Mouse (Mus musculus) T-helper 1 cell (primary cell): ENCODE results near the gene Tagap1.
"Not testable (repeated sequence)": the region's sequence is repeated elsewhere in the genome, so short reads cannot be mapped to it uniquely, and the experiment has no call there.

Experiments used
- in situ Hi-C: fragments of 300-600 bp; cut with MboI, MseI; formaldehyde crosslinking; loops from one replicate; pipeline ENCODE4 v1.15.1; 2025; ENCODE audit warnings: high pct_unique_total_duplicates

Gene Tagap1

GRCm38 (mm10) chr17:6960776-6961175 is at the start of gene Tagap1:
Gene Tagap1 (minus strand): TSS chr17:6961156.
- in situ Hi-C loops: loop anchor here (5.0 kb wide), 1 partner anchor 1202 kb away; no protein-coding TSS in a partner anchor

GRCm38 (mm10) chr17:7009901-7010300 is 48.9 kb upstream of the Tagap1 start:
- in situ Hi-C loops: loop anchor here (5.0 kb wide), 1 partner anchor 1107 kb away; no protein-coding TSS in a partner anchor

GRCm38 (mm10) chr17:7009440-7009839 is 48.5 kb upstream of the Tagap1 start:
- in situ Hi-C loops: not testable (repeated sequence)

GRCm38 (mm10) chr17:7008885-7009284 is 47.9 kb upstream of the Tagap1 start:
- in situ Hi-C loops: not testable (repeated sequence)

GRCm38 (mm10) chr17:7005646-7006045 is 44.7 kb upstream of the Tagap1 start:
- in situ Hi-C loops: not testable (repeated sequence)

GRCm38 (mm10) chr17:7003392-7003791 is 42.4 kb upstream of the Tagap1 start:
- in situ Hi-C loops: not testable (repeated sequence)

- in situ Hi-C loops: not testable (repeated sequence)
These were observed 41.0 kb upstream of the Tagap1 start for GRCm38 (mm10) chr17:7001790-7002585.

- in situ Hi-C loops: loop anchor here (5.0 kb wide), 1 partner anchor 1134 kb away; no protein-coding TSS in a partner anchor
These were observed 37.0 kb upstream of the Tagap1 start for GRCm38 (mm10) chr17:6997778-6998490.

GRCm38 (mm10) chr17:6996826-6997225 is 35.9 kb upstream of the Tagap1 start:
- in situ Hi-C loops: loop anchor here (5.0 kb wide), 1 partner anchor 1135 kb away; no protein-coding TSS in a partner anchor

GRCm38 (mm10) chr17:6995504-6995903 is 34.5 kb upstream of the Tagap1 start:
- in situ Hi-C loops: loop anchor here (5.0 kb wide), 1 partner anchor 1137 kb away; no protein-coding TSS in a partner anchor

- in situ Hi-C loops: not testable (repeated sequence)
These were observed 25.2 kb upstream of the Tagap1 start for GRCm38 (mm10) chr17:6986118-6986517.

- in situ Hi-C loops: not testable (repeated sequence)
These were observed 19.2 kb upstream of the Tagap1 start for GRCm38 (mm10) chr17:6980144-6980543.

GRCm38 (mm10) chr17:6979380-6979779 is 18.4 kb upstream of the Tagap1 start:
- in situ Hi-C loops: not testable (repeated sequence)

- in situ Hi-C loops: not testable (repeated sequence)
These were observed 17.6 kb upstream of the Tagap1 start, which contains the start of gene Gm49721 for GRCm38 (mm10) chr17:6978287-6979248. Gene Gm49721 (plus strand): TSS chr17:6978904.

- in situ Hi-C loops: not testable (repeated sequence)
These were observed 14.0 kb upstream of the Tagap1 start for GRCm38 (mm10) chr17:6974985-6975384.

- in situ Hi-C loops: not testable (repeated sequence)
These were observed 12.0 kb upstream of the Tagap1 start for GRCm38 (mm10) chr17:6972836-6973396.

GRCm38 (mm10) chr17:6971238-6971637 is 10.3 kb upstream of the Tagap1 start:
- in situ Hi-C loops: not testable (repeated sequence)

- in situ Hi-C loops: not testable (repeated sequence)
These were observed 9.4 kb upstream of the Tagap1 start, which contains the start of gene Rnaset2b for GRCm38 (mm10) chr17:6970334-6970733. Gene Rnaset2b (plus strand): TSS chr17:6970634.

GRCm38 (mm10) chr17:6967673-6968072 is 6.7 kb upstream of the Tagap1 start:
- in situ Hi-C loops: not testable (repeated sequence)

GRCm38 (mm10) chr17:6965364-6965763 is 4.4 kb upstream of the Tagap1 start:
- in situ Hi-C loops: not testable (repeated sequence)

GRCm38 (mm10) chr17:6962936-6963335 is 2.0 kb upstream of the Tagap1 start:
- in situ Hi-C loops: loop anchor here (5.0 kb wide), 1 partner anchor 1199 kb away; no protein-coding TSS in a partner anchor
